Mouse (Mus musculus) layer of hippocampus, adult 6 months (tissue): ENCODE data around the gene Gm15217. TPM values are rescaled to one million over a fixed set of nuclear protein-coding genes. Genes with fewer than 3 reads are reported as not detected.

Source experiments
- long read RNA-seq, 2 experiments: library from polyadenylated mRNA; unstranded; transcript quantifications; one replicate each; pipeline ENCODE4 v2.0.0; 2019 to 2020
- polyA plus RNA-seq: library from polyadenylated mRNA; unstranded; fragments of <200 nt; fragmentation: Nextera tagmentation; gene quantifications from 2 replicates; pipeline ENCODE4 v1.2.3, GENCODE M21; 2021

Gene Gm15217
- not detected in 2 replicates for polyA plus RNA-seq
- long read RNA-seq, experiment 1: 0 reads
- long read RNA-seq, experiment 2: 0 reads

GRCm38 (mm10) chr14:46379285-46379684 lies at the start of gene Gm15217:
Gene Gm15217 (plus strand): TSS chr14:46379414.

GRCm38 (mm10) chr14:46390249-46390775 lies 11.1 kb downstream of the Gm15217 start, which contains the start of gene Bmp4:
Gene Bmp4 (minus strand): TSS chr14:46390669.

Other genes starting within 250 kb of the Gm15217 start
- 1.2 and 2.0 TPM in 2 replicates for gene Bmp4, start 11.3 kb downstream of the Gm15217 start, polyA plus RNA-seq